Mouse (Mus musculus) lung, postnatal 0 days (tissue): ENCODE measurements around the gene Osbpl10.

ENCODE experiments used
- CTCF ChIP-seq: IDR thresholded peaks from 2 replicates; pipeline ENCODE4 v1.5.1; 2016; ENCODE audit warnings: antibody characterized with exemption, mild to moderate bottlenecking
- EP300 ChIP-seq: IDR thresholded peaks from 2 replicates; pipeline ENCODE4 v1.6.1; 2016; ENCODE audit warnings: antibody characterized with exemption, mild to moderate bottlenecking, control low read depth

DNA sequence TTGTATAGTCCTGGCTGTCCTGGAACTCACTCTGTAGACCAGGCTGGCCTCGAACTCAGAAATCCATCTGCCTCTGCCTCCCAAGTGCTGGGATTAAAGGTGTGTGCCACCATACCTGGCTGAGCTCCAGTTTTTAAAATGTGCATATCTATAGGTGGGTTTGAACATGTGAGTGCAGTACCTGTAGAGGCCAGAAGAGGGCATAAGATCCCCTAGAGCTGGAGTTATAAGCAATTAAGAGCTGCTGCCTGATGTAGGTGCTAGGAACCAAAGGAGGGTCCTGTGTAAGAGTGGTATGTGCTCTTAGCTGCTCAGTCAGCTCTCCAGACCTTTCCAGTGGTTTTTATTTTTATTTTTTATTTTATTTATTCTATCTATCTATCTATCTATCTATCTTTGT lies 86.5 kb downstream of the Osbpl10 start:
- TF ChIP-seq CTCF (peak; percentile 30), EP300 (no peak)
